Mouse (Mus musculus) G1E-ER4 (cell line): ENCODE data around the gene Akip1. TPM values are rescaled to one million over a fixed set of nuclear protein-coding genes. Genes with fewer than 3 reads are reported as not detected.

ENCODE experiments used
- GATA1 ChIP-seq: IDR thresholded peaks from one replicate; pipeline ENCODE4 v1.8.0; 2012; ENCODE audit warnings: low read length, inconsistent platforms
- polyA plus RNA-seq: library from polyadenylated mRNA; stranded (reverse); fragments of >175 nt; gene quantifications from 2 replicates; pipeline ENCODE4 v1.2.3, GENCODE M21; 2012

The Akip1 gene
- 20.7 and 29.3 TPM in 2 replicates for polyA plus RNA-seq

GRCm38 (mm10) chr7:109703190-109704015 lies at the start of gene Akip1, which contains the start of gene St5:
Gene Akip1, plus strand, starts transcription at chr7:109703690.
Gene St5, minus strand, starts transcription at chr7:109703605.
- TF ChIP-seq GATA1, result no peak

- no peak for TF ChIP-seq GATA1
Measured at GRCm38 (mm10) chr7:109654871-109655270, 48.6 kb upstream of the Akip1 start.

- TF ChIP-seq GATA1, result no peak
Measured at GRCm38 (mm10) chr7:109657884-109658283, 45.6 kb upstream of the Akip1 start.

GRCm38 (mm10) chr7:109659278-109659677 lies 44.2 kb upstream of the Akip1 start:
- no peak for TF ChIP-seq GATA1

GRCm38 (mm10) chr7:109662626-109663025 lies 40.9 kb upstream of the Akip1 start:
- no peak for TF ChIP-seq GATA1

GRCm38 (mm10) chr7:109666664-109667063 lies 36.8 kb upstream of the Akip1 start:
- TF ChIP-seq GATA1, result no peak

GRCm38 (mm10) chr7:109669426-109670170 lies 33.9 kb upstream of the Akip1 start:
- TF ChIP-seq GATA1, result no peak

GRCm38 (mm10) chr7:109671581-109672471 lies 31.7 kb upstream of the Akip1 start:
- no peak for TF ChIP-seq GATA1

- no peak for TF ChIP-seq GATA1
Measured at GRCm38 (mm10) chr7:109674944-109675628, 28.4 kb upstream of the Akip1 start.

GRCm38 (mm10) chr7:109680284-109680683 lies 23.2 kb upstream of the Akip1 start:
- TF ChIP-seq GATA1, result no peak

- no peak for TF ChIP-seq GATA1
Measured at GRCm38 (mm10) chr7:109680879-109681278, 22.6 kb upstream of the Akip1 start.

- no peak for TF ChIP-seq GATA1
Measured at GRCm38 (mm10) chr7:109686585-109687128, 16.8 kb upstream of the Akip1 start.

- TF ChIP-seq GATA1, result no peak
Measured at GRCm38 (mm10) chr7:109690101-109690500, 13.4 kb upstream of the Akip1 start.

GRCm38 (mm10) chr7:109690961-109691360 lies 12.5 kb upstream of the Akip1 start:
- no peak for TF ChIP-seq GATA1
